Mouse (Mus musculus): ENCODE results near the gene Ccl28. TPM values are rescaled to one million over a fixed set of nuclear protein-coding genes. Genes with fewer than 3 reads are reported as not detected.
"Not testable (repeated sequence)": the region's sequence is repeated elsewhere in the genome, so short reads cannot be mapped to it uniquely, and the experiment has no call there.

Ccl28 gene
- polyA plus RNA-seq, 1 experiment: not detected

GRCm38 (mm10) chr13:119619735-119620134 lies 3.9 kb upstream of the Ccl28 start:
- no peaks in the 10 kb centered on the region for H3K4me1 ChIP-seq (ENCODE audit: control insufficient read depth, insufficient read depth, low read length)
- 71% methylated on average over 3 of the region's 3 CpGs for WGBS
- TF ChIP-seq POLR2A (IDR thresholded peaks at IDR 0.05; ENCODE audit: insufficient read depth, low read depth, low read length): no peak
- TF ChIP-seq CTCF (IDR thresholded peaks at IDR 0.05; ENCODE audit: insufficient read depth, low read depth, low read length): no peak

GRCm38 (mm10) chr13:119625952-119626351 lies 2.3 kb downstream of the Ccl28 start:
- H3K27ac ChIP-seq (ENCODE audit: insufficient read depth, low read depth, low read length); H3K4me1 ChIP-seq (ENCODE audit: control insufficient read depth, insufficient read depth, low read length); H3K4me3 ChIP-seq (ENCODE audit: insufficient read depth, low read depth, low read length): not testable (repeated sequence)
- 85% methylated on average over 5 of the region's 5 CpGs for WGBS

More at GRCm38 (mm10) chr13:119619735-119620134, 3.9 kb upstream of the Ccl28 start:
- Histone ChIP-seq H3K4me3 (ENCODE audit: insufficient read depth, low read depth, low read length) (no peak overlapping the region), H3K27ac (ENCODE audit: insufficient read depth, low read depth, low read length) (no peak overlapping the region)

GRCm38 (mm10) chr13:119631482-119632155 lies 8.0 kb downstream of the Ccl28 start:
- Histone ChIP-seq H3K4me3 (ENCODE audit: insufficient read depth, low read depth, low read length) (peak overlapping the region; percentile 46), H3K4me1 (ENCODE audit: control insufficient read depth, insufficient read depth, low read length) (no peaks in the 10 kb centered on the region), H3K27ac (ENCODE audit: insufficient read depth, low read depth, low read length) (no peak overlapping the region)
- TF ChIP-seq POLR2A (IDR thresholded peaks at IDR 0.05; ENCODE audit: insufficient read depth, low read depth, low read length) (peak; percentile 44), CTCF (IDR thresholded peaks at IDR 0.05; ENCODE audit: insufficient read depth, low read depth, low read length) (no peak)
- 7% methylated on average over 31 of the region's 33 CpGs for WGBS

- H3K4me1 ChIP-seq (ENCODE audit: control insufficient read depth, insufficient read depth, low read length): no peaks in the 10 kb centered on the region
- H3K4me3 ChIP-seq (ENCODE audit: insufficient read depth, low read depth, low read length): no peak overlapping the region
- no peak for TF ChIP-seq POLR2A (IDR thresholded peaks at IDR 0.05; ENCODE audit: insufficient read depth, low read depth, low read length)
- no peak for TF ChIP-seq CTCF (IDR thresholded peaks at IDR 0.05; ENCODE audit: insufficient read depth, low read depth, low read length)
- H3K27ac ChIP-seq (ENCODE audit: insufficient read depth, low read depth, low read length): no peak overlapping the region
- 77% methylated on average over 4 of the region's 4 CpGs for WGBS
Measured at GRCm38 (mm10) chr13:119632156-119632548, 8.5 kb downstream of the Ccl28 start.

- no peak for TF ChIP-seq CTCF (IDR thresholded peaks at IDR 0.05; ENCODE audit: insufficient read depth, low read depth, low read length)
- TF ChIP-seq POLR2A (IDR thresholded peaks at IDR 0.05; ENCODE audit: insufficient read depth, low read depth, low read length): no peak
- Histone ChIP-seq H3K4me3 (ENCODE audit: insufficient read depth, low read depth, low read length) (no peak overlapping the region), H3K4me1 (ENCODE audit: control insufficient read depth, insufficient read depth, low read length) (no peaks in the 10 kb centered on the region), H3K27ac (ENCODE audit: insufficient read depth, low read depth, low read length) (no peak overlapping the region)
- WGBS: 71% methylated on average over 2 of the region's 2 CpGs
Measured at GRCm38 (mm10) chr13:119635496-119635895, 11.9 kb downstream of the Ccl28 start.

GRCm38 (mm10) chr13:119637837-119638236 lies 14.2 kb downstream of the Ccl28 start:
- H3K4me3 ChIP-seq (ENCODE audit: insufficient read depth, low read depth, low read length): no peak overlapping the region
- no peaks in the 10 kb centered on the region for H3K4me1 ChIP-seq (ENCODE audit: control insufficient read depth, insufficient read depth, low read length)
- no peak overlapping the region for H3K27ac ChIP-seq (ENCODE audit: insufficient read depth, low read depth, low read length)
- TF ChIP-seq POLR2A (IDR thresholded peaks at IDR 0.05; ENCODE audit: insufficient read depth, low read depth, low read length) (no peak), CTCF (IDR thresholded peaks at IDR 0.05; ENCODE audit: insufficient read depth, low read depth, low read length) (no peak)
- WGBS: 74% methylated on average over 4 of the region's 4 CpGs

GRCm38 (mm10) chr13:119638449-119638848 lies 14.8 kb downstream of the Ccl28 start:
- TF ChIP-seq POLR2A (IDR thresholded peaks at IDR 0.05; ENCODE audit: insufficient read depth, low read depth, low read length) (no peak), CTCF (IDR thresholded peaks at IDR 0.05; ENCODE audit: insufficient read depth, low read depth, low read length) (no peak)
- WGBS: 85% methylated on average over 5 of the region's 5 CpGs

GRCm38 (mm10) chr13:119639302-119639701 lies 15.7 kb downstream of the Ccl28 start:
- Histone ChIP-seq H3K4me3 (ENCODE audit: insufficient read depth, low read depth, low read length) (no peak overlapping the region), H3K27ac (ENCODE audit: insufficient read depth, low read depth, low read length) (no peak overlapping the region), H3K4me1 (ENCODE audit: control insufficient read depth, insufficient read depth, low read length) (no peaks in the 10 kb centered on the region)
- TF ChIP-seq CTCF (IDR thresholded peaks at IDR 0.05; ENCODE audit: insufficient read depth, low read depth, low read length) (no peak), POLR2A (IDR thresholded peaks at IDR 0.05; ENCODE audit: insufficient read depth, low read depth, low read length) (no peak)
- WGBS: 77% methylated on average over 5 of the region's 5 CpGs

More at GRCm38 (mm10) chr13:119638449-119638848, 14.8 kb downstream of the Ccl28 start:
- no peak overlapping the region for H3K27ac ChIP-seq (ENCODE audit: insufficient read depth, low read depth, low read length)
- H3K4me3 ChIP-seq (ENCODE audit: insufficient read depth, low read depth, low read length): no peak overlapping the region
- no peaks in the 10 kb centered on the region for H3K4me1 ChIP-seq (ENCODE audit: control insufficient read depth, insufficient read depth, low read length)

GRCm38 (mm10) chr13:119640504-119640903 lies 16.9 kb downstream of the Ccl28 start:
- 26% methylated on average over 4 of the region's 4 CpGs for WGBS
- Histone ChIP-seq H3K27ac (ENCODE audit: insufficient read depth, low read depth, low read length) (no peak overlapping the region), H3K4me3 (ENCODE audit: insufficient read depth, low read depth, low read length) (no peak overlapping the region), H3K4me1 (ENCODE audit: control insufficient read depth, insufficient read depth, low read length) (no peaks in the 10 kb centered on the region)
- no peak for TF ChIP-seq CTCF (IDR thresholded peaks at IDR 0.05; ENCODE audit: insufficient read depth, low read depth, low read length)

GRCm38 (mm10) chr13:119641145-119641544 lies 17.5 kb downstream of the Ccl28 start:
- Histone ChIP-seq H3K27ac (ENCODE audit: insufficient read depth, low read depth, low read length) (no peak overlapping the region), H3K4me1 (ENCODE audit: control insufficient read depth, insufficient read depth, low read length) (no peaks in the 10 kb centered on the region), H3K4me3 (ENCODE audit: insufficient read depth, low read depth, low read length) (no peak overlapping the region)
- TF ChIP-seq POLR2A (IDR thresholded peaks at IDR 0.05; ENCODE audit: insufficient read depth, low read depth, low read length) (no peak), CTCF (IDR thresholded peaks at IDR 0.05; ENCODE audit: insufficient read depth, low read depth, low read length) (no peak)
- WGBS: 80% methylated on average over 7 of the region's 7 CpGs
